Mouse (Mus musculus): Measurements from ENCODE around the gene Ugt2b38.
A peak's percentile ranks its signal among the peaks of the same experiment; 100 is the strongest.
"Not testable (repeated sequence)": the region's sequence is repeated elsewhere in the genome, so short reads cannot be mapped to it uniquely, and the experiment has no call there.

The Ugt2b38 gene

GRCm38 (mm10) chr5:87424041-87424440 is at the start of gene Ugt2b38:
Ugt2b38 (minus strand) TSS chr5:87424203.
- DNase-seq (ENCODE audit: low spot score in 2 of 2): not testable (repeated sequence)

GRCm38 (mm10) chr5:87458810-87459209 is 34.8 kb upstream of the Ugt2b38 start:
- no peak for DNase-seq (ENCODE audit: low spot score in 2 of 2)

- DNase-seq (ENCODE audit: low spot score in 2 of 2): no peak
Observed at GRCm38 (mm10) chr5:87457701-87458100, 33.7 kb upstream of the Ugt2b38 start.

DNA sequence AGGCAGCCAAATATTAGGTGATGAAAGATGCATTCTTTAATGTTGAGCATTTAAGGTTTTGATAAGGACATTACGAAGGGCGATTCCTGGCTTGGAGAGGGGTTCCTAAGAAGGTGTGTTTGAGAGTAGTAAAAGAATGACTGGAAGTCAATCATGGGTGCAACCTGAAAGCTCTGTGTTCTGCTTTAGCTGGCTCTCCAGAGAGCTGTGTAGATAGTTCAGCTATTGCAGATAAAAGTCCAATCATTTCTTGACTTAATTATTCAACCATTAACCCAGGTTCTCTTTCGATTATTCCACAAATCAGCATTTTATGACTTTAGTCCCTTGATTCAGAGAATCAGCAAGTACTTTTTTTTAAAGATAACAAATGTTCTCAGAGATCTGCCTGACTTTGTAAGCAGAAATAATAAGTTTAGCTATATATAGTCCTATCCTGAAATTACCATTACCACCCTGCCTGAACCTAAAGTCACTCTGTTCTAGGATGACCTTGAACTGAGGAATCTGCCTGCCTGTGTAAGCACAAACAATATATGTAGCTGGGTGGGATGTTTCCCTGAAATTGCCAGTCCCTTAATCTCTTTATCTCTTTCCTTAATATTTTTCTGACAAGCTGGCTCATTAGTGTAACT is 32.3 kb upstream of the Ugt2b38 start:
- no peak for DNase-seq (ENCODE audit: low spot score in 2 of 2)

DNA sequence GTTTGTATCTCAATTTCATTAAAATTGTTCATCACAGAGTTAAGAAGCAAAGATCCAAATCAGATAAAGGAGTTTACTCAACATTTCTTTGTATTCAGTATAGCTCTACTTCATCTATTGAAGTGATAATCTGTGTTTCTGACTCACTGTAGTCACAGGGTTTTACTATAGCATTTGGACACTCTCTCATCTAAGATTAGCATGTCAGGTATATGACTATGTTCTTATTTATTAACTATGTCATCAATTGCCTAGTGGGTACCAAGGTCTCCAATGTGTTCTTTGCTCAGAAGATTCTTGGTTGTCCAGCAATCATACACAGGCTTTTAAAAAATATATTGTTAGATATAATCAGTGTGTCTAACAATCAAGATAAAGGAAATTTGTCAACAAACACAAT is 31.5 kb upstream of the Ugt2b38 start:
- DNase-seq (ENCODE audit: low spot score in 2 of 2): no peak

GRCm38 (mm10) chr5:87452514-87452913 is 28.5 kb upstream of the Ugt2b38 start:
- DNase-seq (ENCODE audit: low spot score in 2 of 2): not testable (repeated sequence)

DNA sequence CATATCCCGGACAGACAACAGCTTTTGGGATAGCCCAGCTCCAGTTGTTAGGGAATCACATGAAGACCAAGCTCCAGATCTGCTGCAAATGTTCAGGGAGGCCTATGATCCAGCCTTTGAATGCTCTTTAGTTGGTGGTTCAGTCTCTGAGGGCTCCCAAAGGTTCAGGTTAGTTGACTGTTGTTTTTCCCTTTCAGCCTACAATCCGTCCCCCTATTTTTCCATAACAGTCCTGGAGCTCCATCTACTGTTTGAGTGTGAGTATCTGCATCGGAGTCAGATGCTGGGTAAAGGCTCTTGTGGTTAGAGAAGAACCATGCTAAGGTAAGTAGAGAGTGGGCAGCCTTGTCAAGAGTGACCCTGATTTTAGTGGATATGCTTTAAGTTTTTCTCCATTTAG is 12.3 kb upstream of the Ugt2b38 start:
- peak in 1 of 2 experiments; percentile 0 for DNase-seq (ENCODE audit: low spot score in 2 of 2)

DNA sequence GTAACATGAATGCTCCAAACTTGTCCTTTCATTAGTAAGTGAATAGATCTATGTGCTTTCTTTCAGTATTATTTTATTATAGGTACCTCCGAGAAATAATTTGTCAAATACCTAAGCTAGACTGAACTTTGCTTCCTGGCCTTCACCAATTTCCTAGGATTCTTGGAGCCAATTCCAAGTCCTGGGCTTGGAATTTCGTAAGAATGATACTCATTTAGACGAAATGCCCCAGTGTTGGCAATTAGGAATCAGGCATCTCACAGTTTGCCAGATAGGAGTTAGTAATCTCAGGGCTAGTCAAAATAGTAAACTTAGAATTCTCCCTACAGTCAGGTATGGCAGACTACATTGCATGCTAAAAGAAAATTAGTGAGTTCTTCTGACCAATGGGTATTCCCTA is 1.7 kb upstream of the Ugt2b38 start:
- no peak for DNase-seq (ENCODE audit: low spot score in 2 of 2)

GRCm38 (mm10) chr5:87396968-87397367 is 27.0 kb downstream of the Ugt2b38 start:
- no peak for DNase-seq (ENCODE audit: low spot score in 2 of 2)

DNA sequence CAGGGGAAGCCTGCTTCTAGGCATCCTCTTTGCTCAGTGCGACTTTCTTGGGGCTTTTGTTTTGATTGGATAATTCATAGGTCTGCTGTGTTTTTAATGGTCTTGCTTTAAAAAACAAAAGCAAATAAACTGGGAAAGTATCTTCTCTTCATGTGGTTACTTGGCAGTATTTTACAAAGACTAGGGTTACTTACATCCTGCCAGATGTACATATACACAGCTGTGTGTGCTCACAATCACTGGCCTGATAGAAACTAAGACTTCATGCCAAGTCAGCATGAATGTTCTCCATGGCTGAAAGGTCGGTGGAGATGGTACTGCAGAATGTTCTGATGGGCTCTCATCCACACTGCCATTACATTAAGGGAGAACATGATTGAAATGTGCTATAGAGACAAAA is 33.2 kb downstream of the Ugt2b38 start:
- no peak for DNase-seq (ENCODE audit: low spot score in 2 of 2)

DNA sequence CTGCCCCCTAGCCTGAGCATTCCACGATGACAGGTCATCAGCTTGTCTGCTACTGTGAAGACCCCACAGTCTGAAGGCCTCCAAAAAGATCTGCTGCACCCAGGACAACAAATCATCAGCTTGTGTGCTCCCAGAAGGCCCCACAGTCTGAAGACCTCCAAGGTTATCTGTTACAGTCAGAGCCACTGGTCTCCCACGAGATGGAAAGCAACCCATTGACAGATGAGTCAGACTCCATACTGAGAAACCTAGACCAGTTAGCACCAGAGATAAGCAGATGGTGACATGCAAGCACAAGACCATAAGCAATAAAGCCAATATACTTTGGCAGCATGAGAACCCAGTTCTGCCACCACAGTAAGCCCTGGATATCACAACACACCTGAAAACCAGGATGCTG is 43.8 kb downstream of the Ugt2b38 start:
- no peak for DNase-seq (ENCODE audit: low spot score in 2 of 2)

DNA sequence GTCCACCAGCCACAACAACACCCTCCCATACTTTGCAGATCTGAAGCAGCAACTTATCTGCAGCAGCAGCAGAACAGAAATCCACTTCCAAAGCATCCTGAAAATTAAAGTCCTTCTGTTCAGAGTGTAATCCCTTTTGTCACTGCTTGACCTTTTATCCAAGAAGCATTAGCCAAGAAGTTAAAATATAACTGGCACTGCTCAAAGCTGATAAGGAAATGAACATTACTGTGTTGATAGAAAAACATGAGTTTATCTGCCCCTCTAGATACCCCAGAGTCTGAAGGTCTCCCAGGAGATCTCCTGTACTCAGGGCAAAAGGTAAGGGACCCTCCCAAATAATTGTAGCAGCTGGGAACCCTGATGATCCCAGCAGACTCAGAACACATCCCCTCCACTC is 44.2 kb downstream of the Ugt2b38 start:
- DNase-seq (ENCODE audit: low spot score in 2 of 2): no peak

GRCm38 (mm10) chr5:87375874-87376383 is 48.1 kb downstream of the Ugt2b38 start:
- DNase-seq (ENCODE audit: low spot score in 2 of 2): no peak

- DNase-seq (ENCODE audit: low spot score in 2 of 2): no peak
Observed at GRCm38 (mm10) chr5:87373502-87373863, 50.5 kb downstream of the Ugt2b38 start.

GRCm38 (mm10) chr5:87372788-87373501 is 51.1 kb downstream of the Ugt2b38 start:
- not testable (repeated sequence) for DNase-seq (ENCODE audit: low spot score in 2 of 2)
